Mouse (Mus musculus): ENCODE data around the gene Lypd3. TPM values are rescaled to one million over a fixed set of nuclear protein-coding genes. Genes with fewer than 3 reads are reported as not detected.
"Not testable (repeated sequence)": the region's sequence is repeated elsewhere in the genome, so short reads cannot be mapped to it uniquely, and the experiment has no call there.

Gene Lypd3
- total RNA-seq, 1 experiment = 0.13 TPM

DNA sequence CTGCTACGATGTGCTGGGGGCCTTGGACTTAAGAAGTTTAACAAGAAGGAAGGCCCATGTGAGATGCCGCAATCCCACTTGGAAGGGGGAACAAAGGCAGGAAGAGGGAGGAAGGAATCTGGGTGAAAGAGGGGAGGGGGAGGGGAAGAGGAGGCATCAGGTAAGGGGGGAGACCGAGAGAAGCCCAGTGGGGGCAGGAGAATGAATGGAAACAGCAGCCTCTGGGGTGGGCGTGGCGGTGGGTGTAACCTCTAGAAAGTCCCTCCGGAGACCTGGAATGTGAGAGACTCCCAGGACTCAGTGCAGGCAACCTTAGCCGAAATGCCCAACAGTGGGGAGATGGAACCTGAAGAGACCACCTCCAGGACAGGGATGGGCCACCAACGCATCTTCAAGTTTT, 28.0 kb downstream of the Lypd3 start:
- in situ Hi-C loops (cut with MboI; ENCODE audit: low sequenced_read_pairs in 2 of 2, unreplicated experiment in 2 of 2) = no loop called here
- no peak overlapping the region for H3K27ac ChIP-seq (ENCODE audit: insufficient read depth, low read depth, low read length, poor library complexity, severe bottlenecking)
- H3K4me1 ChIP-seq (ENCODE audit: control insufficient read depth in 2 of 2, insufficient read depth in 2 of 2, low read length in 2 of 2, poor library complexity in 1 of 2) = peaks cover 0 to 11% of the 10 kb centered on the region in 2 experiments; a peak in 2 of 4 replicates
- TF ChIP-seq HCFC1 (IDR thresholded peaks at IDR 0.05; ENCODE audit: borderline replicate concordance, insufficient read depth, low read length) (no peak), ZC3H11A (IDR thresholded peaks at IDR 0.05; ENCODE audit: borderline replicate concordance, low read depth, low read length) (no peak), MAFK (IDR thresholded peaks at IDR 0.05; ENCODE audit: insufficient read depth, low read depth, low read length) (no peak), CHD2 (IDR thresholded peaks at IDR 0.05; ENCODE audit: low read depth, low read length) (no peak), ZNF384 (IDR thresholded peaks at IDR 0.05; ENCODE audit: low read depth, low read length) (no peak)
- H3K9me3 ChIP-seq (ENCODE audit: control insufficient read depth, insufficient read depth, low read depth, low read length) = no peaks in the 10 kb centered on the region
- no peak overlapping the region for H3K4me3 ChIP-seq (ENCODE audit: insufficient read depth in 1 of 2, low read depth in 1 of 2, low read length in 2 of 2, poor library complexity in 1 of 2, severe bottlenecking in 1 of 2)
- DNase-seq (ENCODE audit: low read depth, low spot score) = no peak
- no peak overlapping the region for H3K9ac ChIP-seq (ENCODE audit: insufficient read depth, low read depth, low read length, poor library complexity, severe bottlenecking)
- no peaks in the 10 kb centered on the region for H3K36me3 ChIP-seq (ENCODE audit: control insufficient read depth, insufficient read depth, low read length, poor library complexity, severe bottlenecking)

DNA sequence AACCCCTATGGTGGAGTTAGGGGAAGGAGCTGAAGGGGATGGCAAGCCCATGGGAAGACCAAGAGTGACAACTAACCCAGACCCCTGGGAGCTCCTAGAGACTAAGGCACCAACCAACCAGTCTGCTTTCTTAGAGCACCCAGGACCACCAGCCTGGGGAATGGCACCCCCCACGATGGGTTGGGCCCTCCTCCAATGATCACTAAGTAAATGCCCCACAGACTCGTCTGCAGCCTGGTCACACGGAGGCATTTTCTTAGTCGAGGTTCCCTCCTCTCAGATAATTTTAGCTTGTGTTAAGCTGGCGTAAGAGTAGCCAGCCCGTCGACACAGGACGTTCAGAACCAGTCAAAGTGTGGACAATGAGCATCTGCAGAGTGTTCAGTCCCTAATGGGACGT, 28.6 kb downstream of the Lypd3 start:
- TF ChIP-seq ZC3H11A (IDR thresholded peaks at IDR 0.05; ENCODE audit: borderline replicate concordance, low read depth, low read length) (no peak), MAFK (IDR thresholded peaks at IDR 0.05; ENCODE audit: insufficient read depth, low read depth, low read length) (no peak), ZNF384 (IDR thresholded peaks at IDR 0.05; ENCODE audit: low read depth, low read length) (no peak), CHD2 (IDR thresholded peaks at IDR 0.05; ENCODE audit: low read depth, low read length) (no peak), HCFC1 (IDR thresholded peaks at IDR 0.05; ENCODE audit: borderline replicate concordance, insufficient read depth, low read length) (no peak)
- Histone ChIP-seq H3K4me3 (ENCODE audit: insufficient read depth in 1 of 2, low read depth in 1 of 2, low read length in 2 of 2, poor library complexity in 1 of 2, severe bottlenecking in 1 of 2) (no peak overlapping the region), H3K36me3 (ENCODE audit: control insufficient read depth, insufficient read depth, low read length, poor library complexity, severe bottlenecking) (no peaks in the 10 kb centered on the region), H3K27ac (ENCODE audit: insufficient read depth, low read depth, low read length, poor library complexity, severe bottlenecking) (no peak overlapping the region), H3K4me1 (ENCODE audit: control insufficient read depth in 2 of 2, insufficient read depth in 2 of 2, low read length in 2 of 2, poor library complexity in 1 of 2) (peaks cover 0 to 11% of the 10 kb centered on the region in 2 experiments; a peak in 2 of 4 replicates), H3K9me3 (ENCODE audit: control insufficient read depth, insufficient read depth, low read depth, low read length) (no peaks in the 10 kb centered on the region), H3K9ac (ENCODE audit: insufficient read depth, low read depth, low read length, poor library complexity, severe bottlenecking) (no peak overlapping the region)
- in situ Hi-C loops (cut with MboI; ENCODE audit: low sequenced_read_pairs in 2 of 2, unreplicated experiment in 2 of 2) = no loop called here
- no peak for DNase-seq (ENCODE audit: low read depth, low spot score)

DNA sequence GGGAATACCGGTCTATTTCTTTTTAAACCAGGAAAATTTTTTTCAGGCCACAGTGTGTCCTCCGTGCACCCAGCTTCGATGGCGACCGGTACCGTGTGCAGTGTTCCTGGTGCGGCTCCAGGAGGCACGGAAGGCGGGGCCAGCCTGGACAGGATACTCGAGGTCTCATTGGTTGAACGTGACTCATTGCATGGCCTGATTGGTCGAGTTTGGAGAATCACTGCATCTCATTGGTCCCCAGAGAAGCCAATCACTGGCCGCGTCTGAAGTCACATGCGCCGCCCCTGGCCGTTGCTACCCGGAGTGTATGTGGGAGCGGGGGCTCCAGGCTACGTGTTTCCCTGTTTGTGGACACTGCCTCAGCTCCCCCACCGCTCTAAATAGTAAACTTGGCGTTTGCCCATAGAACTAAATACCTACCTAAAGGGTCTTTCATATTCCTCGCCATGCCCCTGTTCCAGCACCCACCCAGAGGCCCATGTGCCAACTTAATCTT, 35.6 kb downstream of the Lypd3 start:
- H3K4me3 ChIP-seq (ENCODE audit: insufficient read depth in 1 of 2, low read depth in 1 of 2, low read length in 2 of 2, poor library complexity in 1 of 2, severe bottlenecking in 1 of 2) = no peak overlapping the region
- in situ Hi-C loops (cut with MboI; ENCODE audit: low sequenced_read_pairs in 2 of 2, unreplicated experiment in 2 of 2) = no loop called here
- no peaks in the 10 kb centered on the region for H3K4me1 ChIP-seq (ENCODE audit: control insufficient read depth in 2 of 2, insufficient read depth in 2 of 2, low read length in 2 of 2, poor library complexity in 1 of 2)
- H3K27ac ChIP-seq (ENCODE audit: insufficient read depth, low read depth, low read length, poor library complexity, severe bottlenecking) = no peak overlapping the region
- H3K36me3 ChIP-seq (ENCODE audit: control insufficient read depth, insufficient read depth, low read length, poor library complexity, severe bottlenecking) = no peaks in the 10 kb centered on the region
- H3K9ac ChIP-seq (ENCODE audit: insufficient read depth, low read depth, low read length, poor library complexity, severe bottlenecking) = no peak overlapping the region
- no peak for DNase-seq (ENCODE audit: low read depth, low spot score)
- TF ChIP-seq MAFK (IDR thresholded peaks at IDR 0.05; ENCODE audit: insufficient read depth, low read depth, low read length) (no peak), CHD2 (IDR thresholded peaks at IDR 0.05; ENCODE audit: low read depth, low read length) (peak; percentile 69; the same call in 1 of the 2 replicates)
- no peaks in the 10 kb centered on the region for H3K9me3 ChIP-seq (ENCODE audit: control insufficient read depth, insufficient read depth, low read depth, low read length)

DNA sequence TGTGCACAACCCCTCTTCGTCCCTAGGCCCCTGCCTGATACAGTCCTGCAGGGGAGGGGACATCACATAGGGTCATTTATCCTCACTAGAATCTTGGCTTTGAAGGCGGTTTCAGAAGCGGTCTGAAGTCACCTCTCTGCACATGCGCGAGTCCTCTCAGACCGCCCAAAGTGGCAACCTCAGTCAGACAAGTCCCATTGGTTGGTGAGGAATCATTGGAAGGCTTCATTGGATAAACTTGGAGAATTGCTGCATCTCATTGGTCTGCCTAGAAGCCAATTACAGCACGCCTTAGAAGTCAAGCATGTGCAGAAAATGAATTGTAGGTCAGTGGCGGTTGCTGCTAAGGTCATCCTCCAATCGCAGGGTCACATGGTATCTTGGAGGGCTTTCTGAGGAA, 40.2 kb downstream of the Lypd3 start, which contains the start of gene Tex101:
Tex101 (minus strand) TSS at position 101 of the 400 bp plus-strand sequence.
- H3K9me3 ChIP-seq (ENCODE audit: control insufficient read depth, insufficient read depth, low read depth, low read length) = no peaks in the 10 kb centered on the region
- in situ Hi-C loops (cut with MboI; ENCODE audit: low sequenced_read_pairs in 2 of 2, unreplicated experiment in 2 of 2) = no loop called here
- no peak for DNase-seq (ENCODE audit: low read depth, low spot score)
- no peaks in the 10 kb centered on the region for H3K36me3 ChIP-seq (ENCODE audit: control insufficient read depth, insufficient read depth, low read length, poor library complexity, severe bottlenecking)
- TF ChIP-seq ZC3H11A (IDR thresholded peaks at IDR 0.05; ENCODE audit: borderline replicate concordance, low read depth, low read length) (no peak), ZNF384 (IDR thresholded peaks at IDR 0.05; ENCODE audit: low read depth, low read length) (no peak), CHD2 (IDR thresholded peaks at IDR 0.05; ENCODE audit: low read depth, low read length) (no peak), HCFC1 (IDR thresholded peaks at IDR 0.05; ENCODE audit: borderline replicate concordance, insufficient read depth, low read length) (no peak), MAFK (IDR thresholded peaks at IDR 0.05; ENCODE audit: insufficient read depth, low read depth, low read length) (no peak)
- no peak within 1 kb of the TSS for H3K4me3 ChIP-seq (ENCODE audit: insufficient read depth in 1 of 2, low read depth in 1 of 2, low read length in 2 of 2, poor library complexity in 1 of 2, severe bottlenecking in 1 of 2)
- no peak within 1 kb of the TSS for H3K27ac ChIP-seq (ENCODE audit: insufficient read depth, low read depth, low read length, poor library complexity, severe bottlenecking)
- no peak within 1 kb of the TSS for H3K9ac ChIP-seq (ENCODE audit: insufficient read depth, low read depth, low read length, poor library complexity, severe bottlenecking)
- no peaks in the 10 kb centered on the region for H3K4me1 ChIP-seq (ENCODE audit: control insufficient read depth in 2 of 2, insufficient read depth in 2 of 2, low read length in 2 of 2, poor library complexity in 1 of 2)

- H3K9me3 ChIP-seq (ENCODE audit: control insufficient read depth, insufficient read depth, low read depth, low read length); H3K4me3 ChIP-seq (ENCODE audit: insufficient read depth in 1 of 2, low read depth in 1 of 2, low read length in 2 of 2, poor library complexity in 1 of 2, severe bottlenecking in 1 of 2); H3K9ac ChIP-seq (ENCODE audit: insufficient read depth, low read depth, low read length, poor library complexity, severe bottlenecking); in situ Hi-C loops (cut with MboI; ENCODE audit: low sequenced_read_pairs in 2 of 2, unreplicated experiment in 2 of 2); DNase-seq (ENCODE audit: low read depth, low spot score); H3K36me3 ChIP-seq (ENCODE audit: control insufficient read depth, insufficient read depth, low read length, poor library complexity, severe bottlenecking); H3K4me1 ChIP-seq (ENCODE audit: control insufficient read depth in 2 of 2, insufficient read depth in 2 of 2, low read length in 2 of 2, poor library complexity in 1 of 2); H3K27ac ChIP-seq (ENCODE audit: insufficient read depth, low read depth, low read length, poor library complexity, severe bottlenecking): not testable (repeated sequence)
These were observed 47.8 kb downstream of the Lypd3 start for GRCm38 (mm10) chr7:24684121-24684520.

GRCm38 (mm10) chr7:24687519-24687918, 51.2 kb downstream of the Lypd3 start:
- in situ Hi-C loops (cut with MboI; ENCODE audit: low sequenced_read_pairs in 2 of 2, unreplicated experiment in 2 of 2); H3K9me3 ChIP-seq (ENCODE audit: control insufficient read depth, insufficient read depth, low read depth, low read length): not testable (repeated sequence)

More at GRCm38 (mm10) chr7:24687519-24687918, 51.2 kb downstream of the Lypd3 start:
- H3K27ac ChIP-seq (ENCODE audit: insufficient read depth, low read depth, low read length, poor library complexity, severe bottlenecking); DNase-seq (ENCODE audit: low read depth, low spot score); H3K4me1 ChIP-seq (ENCODE audit: control insufficient read depth in 2 of 2, insufficient read depth in 2 of 2, low read length in 2 of 2, poor library complexity in 1 of 2); H3K4me3 ChIP-seq (ENCODE audit: insufficient read depth in 1 of 2, low read depth in 1 of 2, low read length in 2 of 2, poor library complexity in 1 of 2, severe bottlenecking in 1 of 2); H3K9ac ChIP-seq (ENCODE audit: insufficient read depth, low read depth, low read length, poor library complexity, severe bottlenecking); H3K36me3 ChIP-seq (ENCODE audit: control insufficient read depth, insufficient read depth, low read length, poor library complexity, severe bottlenecking): not testable (repeated sequence)

Data from ES-E14 (cell line).